Mouse (Mus musculus): Measurements from ENCODE around the gene Gm14744. TPM values are rescaled to one million over a fixed set of nuclear protein-coding genes. Genes with fewer than 3 reads are reported as not detected.
A peak's percentile ranks its signal among the peaks of the same experiment; 100 is the strongest.
"Not testable (repeated sequence)": the region's sequence is repeated elsewhere in the genome, so short reads cannot be mapped to it uniquely, and the experiment has no call there.

The Gm14744 gene
- total RNA-seq (2014; rRNA removed), result not detected in 2 replicates
- not detected in 2 replicates for polyA plus RNA-seq (2012; rRNA removed)

- H3K4me3 ChIP-seq (ENCODE audit: insufficient read depth, low read depth, low read length); H3K27me3 ChIP-seq (ENCODE audit: control insufficient read depth, insufficient read depth, low read length); DNase-seq (ENCODE audit: extremely low read depth, low read depth, low spot score); H3K4me1 ChIP-seq (ENCODE audit: control insufficient read depth, insufficient read depth, low read length); H3K36me3 ChIP-seq (ENCODE audit: control insufficient read depth, insufficient read depth, low read length); H3K27ac ChIP-seq (replicated peaks; ENCODE audit: insufficient read depth, low read depth, low read length); H3K79me2 ChIP-seq (ENCODE audit: control insufficient read depth, insufficient read depth, low read length); H3K9ac ChIP-seq (ENCODE audit: low read depth, low read length): not testable (repeated sequence)
- 81% methylated on average over 2 of the region's 2 CpGs for WGBS
These were observed at the start of gene Gm14744 for GRCm38 (mm10) chrX:77864458-77864857. Gm14744 (plus strand) TSS chrX:77864758.

- no peak for TF ChIP-seq POLR2A (IDR thresholded peaks at IDR 0.05; ENCODE audit: extremely low read depth, insufficient read depth, low read length)
- TF ChIP-seq CTCF (IDR thresholded peaks at IDR 0.05; ENCODE audit: low read depth, low read length), result no peak
These were observed 11.0 kb upstream of the Gm14744 start, which contains the start of gene Pbsn for GRCm38 (mm10) chrX:77853523-77853922. Pbsn (minus strand) TSS chrX:77853623.

GRCm38 (mm10) chrX:77880033-77880432 is 15.5 kb downstream of the Gm14744 start:
- peak; percentile 1 for DNase-seq (ENCODE audit: extremely low read depth, low read depth, low spot score)
- H3K9ac ChIP-seq (ENCODE audit: low read depth, low read length); H3K36me3 ChIP-seq (ENCODE audit: control insufficient read depth, insufficient read depth, low read length); H3K27me3 ChIP-seq (ENCODE audit: control insufficient read depth, insufficient read depth, low read length); H3K4me3 ChIP-seq (ENCODE audit: insufficient read depth, low read depth, low read length); H3K79me2 ChIP-seq (ENCODE audit: control insufficient read depth, insufficient read depth, low read length); H3K4me1 ChIP-seq (ENCODE audit: control insufficient read depth, insufficient read depth, low read length); H3K27ac ChIP-seq (replicated peaks; ENCODE audit: insufficient read depth, low read depth, low read length): not testable (repeated sequence)
- 23% methylated on average over 2 of the region's 4 CpGs for WGBS

More at GRCm38 (mm10) chrX:77853523-77853922, 11.0 kb upstream of the Gm14744 start, which contains the start of gene Pbsn:
- WGBS, result 67% methylated on average over 1 of the region's 1 CpGs
- no peak for DNase-seq (ENCODE audit: extremely low read depth, low read depth, low spot score)
- Histone ChIP-seq H3K36me3 (ENCODE audit: control insufficient read depth, insufficient read depth, low read length) (no peaks in the 10 kb centered on the region), H3K27ac (replicated peaks; ENCODE audit: insufficient read depth, low read depth, low read length) (no peak within 1 kb of the TSS), H3K4me3 (ENCODE audit: insufficient read depth, low read depth, low read length) (no peak within 1 kb of the TSS), H3K27me3 (ENCODE audit: control insufficient read depth, insufficient read depth, low read length) (no peaks in the 10 kb centered on the region), H3K79me2 (ENCODE audit: control insufficient read depth, insufficient read depth, low read length) (no peaks in the 10 kb centered on the region), H3K9ac (ENCODE audit: low read depth, low read length) (no peak within 1 kb of the TSS), H3K4me1 (ENCODE audit: control insufficient read depth, insufficient read depth, low read length) (no peaks in the 10 kb centered on the region)

Other genes with a start within 250 kb of the Gm14744 start
- 2.2 and 3.2 TPM in 2 replicates for gene Prkx, start 68.5 kb upstream of the Gm14744 start, total RNA-seq (2014; rRNA removed)
- 0.90 and 1.3 TPM in 2 replicates for gene Prkx, start 68.5 kb upstream of the Gm14744 start, polyA plus RNA-seq (2012; rRNA removed)
- gene Pbsn, start 11.1 kb upstream of the Gm14744 start, total RNA-seq (2014; rRNA removed), result not detected in 2 replicates
- gene Pbsn, start 11.1 kb upstream of the Gm14744 start, polyA plus RNA-seq (2012; rRNA removed), result not detected in 2 replicates
- gene 5430402E10Rik, start 60.3 kb downstream of the Gm14744 start, total RNA-seq (2014; rRNA removed), result not detected in 2 replicates
- gene 5430402E10Rik, start 60.3 kb downstream of the Gm14744 start, polyA plus RNA-seq (2012; rRNA removed), result not detected in 2 replicates
- not detected in 2 replicates for gene Obp1a, start 226.6 kb downstream of the Gm14744 start, total RNA-seq (2014; rRNA removed)
- not detected in 2 replicates for gene Obp1a, start 226.6 kb downstream of the Gm14744 start, polyA plus RNA-seq (2012; rRNA removed)